Mouse (Mus musculus) stomach, postnatal 0 days (tissue): ENCODE measurements at regions not wholly inside any gene's neighbourhood (a gene's known extent, or its start where the extent isn't known, plus 50 kb on each side); places are given as distances from the start of the nearest gene placed in this dataset.

Experiments
- CTCF ChIP-seq: IDR thresholded peaks from 2 replicates; pipeline ENCODE4 v1.5.1; 2016; ENCODE audit warnings: antibody characterized with exemption, low read depth, mild to moderate bottlenecking, moderate library complexity
- EP300 ChIP-seq: optimal IDR thresholded peaks from 2 replicates; pipeline ENCODE3; 2016; ENCODE audit warnings: antibody characterized with exemption

GRCm38 (mm10) chr12:92508796-92509489 lies 660.0 kb upstream of the Sel1l start:
- TF ChIP-seq CTCF, result no peak
- no peak for TF ChIP-seq EP300
